Mouse (Mus musculus): Measurements from ENCODE around the gene Tctex1d4. TPM values are rescaled to one million over a fixed set of nuclear protein-coding genes. Genes with fewer than 3 reads are reported as not detected.

The Tctex1d4 gene
- total RNA-seq (2021) = not detected
- long read RNA-seq, experiment 1 = 0 reads
- long read RNA-seq, experiment 2 = 0 reads

GRCm38 (mm10) chr4:117126675-117127290 lies at the start of gene Tctex1d4:
Tctex1d4 (plus strand) TSS chr4:117126794.
- intact Hi-C loops (cut with DNase I; ENCODE audit: low total_unique reads) = no loop called here
- no peak for DNase-seq

- DNase-seq = no peak
- intact Hi-C loops (cut with DNase I; ENCODE audit: low total_unique reads) = no loop called here
Measured at GRCm38 (mm10) chr4:117087948-117088640, 38.5 kb upstream of the Tctex1d4 start.

- DNase-seq = no peak
- intact Hi-C loops (cut with DNase I; ENCODE audit: low total_unique reads) = no loop called here
Measured at GRCm38 (mm10) chr4:117090586-117090985, 36.0 kb upstream of the Tctex1d4 start.

GRCm38 (mm10) chr4:117094626-117095361 lies 31.8 kb upstream of the Tctex1d4 start:
- DNase-seq = no peak
- intact Hi-C loops (cut with DNase I; ENCODE audit: low total_unique reads) = no loop called here

GRCm38 (mm10) chr4:117095551-117096452 lies 30.8 kb upstream of the Tctex1d4 start, which contains the start of gene Ptch2:
Ptch2 (plus strand) TSS chr4:117096075.
- intact Hi-C loops (cut with DNase I; ENCODE audit: low total_unique reads) = no loop called here
- DNase-seq = peak; percentile 89

GRCm38 (mm10) chr4:117096666-117097065 lies 29.9 kb upstream of the Tctex1d4 start:
- intact Hi-C loops (cut with DNase I; ENCODE audit: low total_unique reads) = no loop called here
- no peak for DNase-seq

GRCm38 (mm10) chr4:117097969-117098763 lies 28.4 kb upstream of the Tctex1d4 start:
- DNase-seq = peak; percentile 44
- intact Hi-C loops (cut with DNase I; ENCODE audit: low total_unique reads) = no loop called here

- DNase-seq = no peak
- intact Hi-C loops (cut with DNase I; ENCODE audit: low total_unique reads) = no loop called here
Measured at GRCm38 (mm10) chr4:117098764-117099036, 27.9 kb upstream of the Tctex1d4 start.

GRCm38 (mm10) chr4:117100036-117100435 lies 26.6 kb upstream of the Tctex1d4 start:
- intact Hi-C loops (cut with DNase I; ENCODE audit: low total_unique reads) = no loop called here
- no peak for DNase-seq

GRCm38 (mm10) chr4:117101218-117101617 lies 25.4 kb upstream of the Tctex1d4 start:
- intact Hi-C loops (cut with DNase I; ENCODE audit: low total_unique reads) = no loop called here
- no peak for DNase-seq

- intact Hi-C loops (cut with DNase I; ENCODE audit: low total_unique reads) = no loop called here
- no peak for DNase-seq
Measured at GRCm38 (mm10) chr4:117104672-117105071, 21.9 kb upstream of the Tctex1d4 start.

- intact Hi-C loops (cut with DNase I; ENCODE audit: low total_unique reads) = no loop called here
- no peak for DNase-seq
Measured at GRCm38 (mm10) chr4:117105127-117105526, 21.5 kb upstream of the Tctex1d4 start.

GRCm38 (mm10) chr4:117107813-117108523 lies 18.6 kb upstream of the Tctex1d4 start:
- intact Hi-C loops (cut with DNase I; ENCODE audit: low total_unique reads) = no loop called here
- DNase-seq = no peak

GRCm38 (mm10) chr4:117108524-117108849 lies 18.1 kb upstream of the Tctex1d4 start:
- no peak for DNase-seq
- intact Hi-C loops (cut with DNase I; ENCODE audit: low total_unique reads) = no loop called here

GRCm38 (mm10) chr4:117109330-117109729 lies 17.3 kb upstream of the Tctex1d4 start:
- intact Hi-C loops (cut with DNase I; ENCODE audit: low total_unique reads) = no loop called here
- DNase-seq = no peak

GRCm38 (mm10) chr4:117110249-117110648 lies 16.3 kb upstream of the Tctex1d4 start:
- intact Hi-C loops (cut with DNase I; ENCODE audit: low total_unique reads) = no loop called here
- no peak for DNase-seq

- no peak for DNase-seq
- intact Hi-C loops (cut with DNase I; ENCODE audit: low total_unique reads) = no loop called here
Measured at GRCm38 (mm10) chr4:117110985-117111384, 15.6 kb upstream of the Tctex1d4 start.

GRCm38 (mm10) chr4:117113237-117113636 lies 13.4 kb upstream of the Tctex1d4 start:
- intact Hi-C loops (cut with DNase I; ENCODE audit: low total_unique reads) = no loop called here
- DNase-seq = no peak
